Mouse (Mus musculus) urinary bladder, adult 18-20 months (tissue): ENCODE measurements at regions not wholly inside any gene's neighbourhood (a gene's known extent, or its start where the extent isn't known, plus 50 kb on each side); places are given as distances from the start of the nearest gene placed in this dataset.
A peak's percentile ranks its signal among the peaks of the same experiment; 100 is the strongest.
"Not testable (repeated sequence)": the region's sequence is repeated elsewhere in the genome, so short reads cannot be mapped to it uniquely, and the experiment has no call there.

Experiments used
- DNase-seq, 2 experiments: peaks; one replicate each; pipeline ENCODE4 v3.0.0; 2022; ENCODE audit warnings: low spot score in 2 of 2, mixed read lengths in 2 of 2

GRCm38 (mm10) chr2:78279382-78280056 lies 333.3 kb upstream of the Cwc22 start:
- peak in 1 of 2 experiments; percentile 8 for DNase-seq

DNA sequence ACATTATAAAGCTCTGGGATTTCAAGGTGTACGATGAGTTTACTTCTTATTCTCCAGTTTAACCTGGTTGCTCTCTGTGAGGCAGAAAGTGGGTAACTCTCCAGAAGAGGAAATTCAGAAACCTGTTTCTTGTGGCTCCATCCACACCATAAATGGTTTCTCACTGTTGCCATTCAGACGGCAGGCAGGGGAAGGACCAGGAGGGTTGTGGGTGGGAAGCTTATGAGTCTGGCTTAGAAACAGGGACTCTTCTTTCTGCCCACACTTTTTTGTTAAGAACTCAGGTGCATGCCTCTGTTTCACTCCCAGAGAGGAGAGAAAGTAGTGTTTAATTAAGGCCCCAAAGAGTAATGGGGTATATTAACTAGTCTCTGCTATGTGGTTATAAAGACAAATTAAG lies 332.5 kb upstream of the Cwc22 start:
- no peak for DNase-seq

DNA sequence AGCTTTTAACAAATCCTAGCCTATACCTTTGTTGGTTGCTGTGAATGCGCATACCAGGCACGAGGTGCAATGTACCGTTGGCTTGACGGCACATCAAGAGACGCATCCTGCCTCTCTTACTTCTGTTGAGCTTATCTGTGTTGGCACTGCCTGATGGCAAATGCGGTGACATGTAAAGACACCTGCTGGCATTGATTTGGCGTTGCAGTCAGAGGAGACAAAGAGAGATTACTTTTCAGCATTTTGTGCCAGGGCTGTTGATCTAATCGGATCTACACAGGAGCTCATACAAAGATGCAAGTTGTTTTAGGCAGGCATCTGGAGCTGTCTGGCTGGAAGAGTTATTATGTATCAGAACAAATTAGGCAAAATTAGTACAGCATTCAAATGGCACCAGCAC lies 331.5 kb upstream of the Cwc22 start:
- no peak for DNase-seq

DNA sequence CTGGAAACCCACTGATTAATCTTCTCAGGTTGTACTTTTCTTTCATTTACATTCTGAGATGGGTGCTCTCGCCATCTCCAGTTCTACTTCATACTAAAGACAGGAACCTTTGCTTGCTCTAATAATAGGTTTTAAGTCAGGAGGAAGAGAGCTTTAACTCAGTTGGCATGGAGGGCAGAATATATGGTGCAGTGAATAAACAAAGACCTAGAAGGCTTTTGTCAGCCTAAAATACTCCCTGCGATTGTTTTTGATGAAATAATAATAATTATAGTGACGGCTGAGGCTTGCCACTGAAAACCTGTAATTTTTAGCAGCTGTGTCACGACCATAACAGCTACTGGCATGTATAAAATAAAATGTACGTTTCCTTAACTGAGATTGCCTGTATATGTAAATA lies 327.9 kb upstream of the Cwc22 start:
- DNase-seq, result no peak

GRCm38 (mm10) chr2:78268705-78269104 lies 322.5 kb upstream of the Cwc22 start:
- DNase-seq, result no peak

- DNase-seq, result no peak
These were observed 321.6 kb upstream of the Cwc22 start for GRCm38 (mm10) chr2:78267527-78268375.

- no peak for DNase-seq
These were observed 307.5 kb upstream of the Cwc22 start for GRCm38 (mm10) chr2:78253601-78254097.

DNA sequence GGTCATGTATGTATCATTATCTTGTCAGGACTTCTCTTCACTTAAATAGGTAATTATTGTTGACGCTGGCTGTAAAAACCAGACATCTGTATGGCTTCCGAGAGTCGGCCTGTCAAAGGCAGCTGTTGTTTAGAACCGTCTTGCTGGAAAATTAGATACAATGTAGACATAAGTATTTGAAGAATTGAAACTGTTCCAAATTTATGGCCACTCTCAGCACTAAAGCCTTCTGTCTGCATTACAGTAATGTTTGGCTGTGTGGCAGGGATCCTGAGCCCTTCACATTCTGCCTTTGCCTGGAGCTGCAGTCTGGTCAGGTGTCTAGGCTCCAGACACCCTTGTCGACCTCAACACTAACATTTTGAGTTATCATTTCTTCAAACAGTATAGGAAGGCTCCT lies 300.2 kb upstream of the Cwc22 start:
- no peak for DNase-seq

DNA sequence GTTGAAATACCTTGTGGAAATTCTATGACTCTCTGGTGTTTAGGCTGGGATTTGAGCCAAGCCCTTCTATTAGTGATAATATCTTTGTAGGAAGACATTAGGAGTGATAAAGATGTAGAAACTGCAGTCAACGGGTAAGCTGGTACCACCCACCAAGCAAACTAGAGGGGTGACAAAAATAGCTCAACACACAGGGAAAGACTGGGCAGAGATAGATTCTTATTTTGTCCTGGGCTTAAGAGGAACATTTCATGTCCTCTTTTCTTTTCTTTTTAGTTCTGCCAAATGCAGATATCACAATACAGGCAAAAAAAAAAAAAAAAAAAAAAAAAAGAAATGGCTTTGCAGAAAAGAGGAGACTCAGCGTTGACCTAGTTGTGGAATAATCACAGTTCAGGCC lies 294.1 kb upstream of the Cwc22 start:
- no peak for DNase-seq

GRCm38 (mm10) chr2:78225383-78226100 lies 279.4 kb upstream of the Cwc22 start:
- DNase-seq, result not testable (repeated sequence)

DNA sequence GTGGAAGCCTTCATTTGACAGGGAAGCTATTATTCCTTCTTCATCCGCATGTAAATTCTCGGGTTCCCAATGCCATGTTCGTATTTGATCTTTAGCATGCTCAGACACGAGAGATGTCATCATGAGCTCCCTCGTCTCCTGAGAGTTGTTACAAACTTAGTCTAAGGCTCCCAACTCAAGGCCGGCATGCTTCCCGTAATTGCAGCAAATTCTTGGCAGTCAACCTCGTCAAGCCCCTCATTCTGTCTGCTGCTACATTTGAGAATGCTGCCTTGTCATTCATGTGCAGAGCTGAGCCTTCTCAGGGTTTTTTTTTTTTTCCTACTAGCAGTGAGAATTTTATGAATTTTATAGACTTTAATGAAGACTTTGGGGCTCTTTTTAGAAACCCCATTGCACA lies 268.3 kb upstream of the Cwc22 start:
- DNase-seq, result no peak

DNA sequence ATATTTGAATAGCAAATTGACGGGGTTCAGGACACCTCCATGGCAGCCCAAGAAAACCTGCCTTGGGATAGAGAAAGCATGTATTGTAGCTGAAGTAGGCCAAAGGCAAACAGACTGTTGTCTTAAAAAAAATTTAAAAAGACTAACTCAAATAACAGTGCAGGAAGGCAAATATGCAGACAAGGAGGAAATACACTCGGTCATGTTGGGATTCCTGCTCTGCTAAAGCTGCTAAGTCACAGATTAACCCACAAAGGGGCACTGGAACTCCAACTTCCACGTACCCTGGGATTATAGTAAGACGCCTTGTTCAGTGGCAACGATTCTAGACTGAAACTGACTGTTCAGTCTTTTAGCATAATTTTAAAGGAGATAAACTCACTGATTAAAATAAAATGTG lies 258.9 kb upstream of the Cwc22 start:
- DNase-seq, result no peak

- DNase-seq, result no peak
These were observed 249.8 kb upstream of the Cwc22 start for GRCm38 (mm10) chr2:78196006-78196405.

DNA sequence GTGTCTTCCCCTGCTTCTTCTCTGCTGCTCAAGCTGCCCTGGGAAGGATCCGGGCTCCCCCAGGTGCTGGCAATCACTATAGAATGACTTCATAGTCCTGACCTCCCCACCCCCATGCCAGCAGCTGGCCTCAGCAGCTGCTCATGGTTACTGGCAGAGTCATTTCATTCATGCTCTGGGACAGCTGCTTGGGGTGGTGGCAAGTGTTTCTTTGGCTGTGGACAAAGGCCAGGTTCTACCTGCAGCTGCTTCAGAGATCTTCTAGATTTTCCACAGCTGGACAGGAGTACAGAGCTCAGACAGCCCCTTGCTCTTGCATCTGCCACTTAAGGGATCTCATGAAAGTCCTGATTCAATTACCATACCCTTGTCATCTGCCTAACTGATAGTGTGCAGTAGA lies 243.4 kb upstream of the Cwc22 start:
- no peak for DNase-seq

- DNase-seq, result no peak
These were observed 238.8 kb upstream of the Cwc22 start for GRCm38 (mm10) chr2:78184950-78185349.

DNA sequence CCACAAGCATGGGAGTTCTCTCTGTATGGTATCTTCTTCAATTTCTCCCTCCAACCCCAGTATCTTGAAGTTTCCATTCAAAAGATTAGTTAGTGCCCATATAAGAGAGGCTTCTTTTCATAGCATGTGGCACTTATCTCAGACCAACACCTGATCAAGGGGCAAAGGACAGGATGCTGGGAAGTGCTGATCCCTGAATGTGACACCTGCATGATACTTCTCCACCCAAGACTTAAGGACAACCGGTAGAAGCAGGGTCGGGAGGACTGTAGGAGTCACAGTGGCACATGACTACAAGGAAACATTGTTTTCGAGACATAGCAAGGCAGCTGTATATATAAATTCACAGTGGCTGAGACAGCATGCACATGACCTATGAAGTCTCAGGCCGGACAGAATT lies 227.6 kb upstream of the Cwc22 start:
- no peak for DNase-seq

- DNase-seq, result no peak
These were observed 226.6 kb upstream of the Cwc22 start for GRCm38 (mm10) chr2:78172819-78173218.

DNA sequence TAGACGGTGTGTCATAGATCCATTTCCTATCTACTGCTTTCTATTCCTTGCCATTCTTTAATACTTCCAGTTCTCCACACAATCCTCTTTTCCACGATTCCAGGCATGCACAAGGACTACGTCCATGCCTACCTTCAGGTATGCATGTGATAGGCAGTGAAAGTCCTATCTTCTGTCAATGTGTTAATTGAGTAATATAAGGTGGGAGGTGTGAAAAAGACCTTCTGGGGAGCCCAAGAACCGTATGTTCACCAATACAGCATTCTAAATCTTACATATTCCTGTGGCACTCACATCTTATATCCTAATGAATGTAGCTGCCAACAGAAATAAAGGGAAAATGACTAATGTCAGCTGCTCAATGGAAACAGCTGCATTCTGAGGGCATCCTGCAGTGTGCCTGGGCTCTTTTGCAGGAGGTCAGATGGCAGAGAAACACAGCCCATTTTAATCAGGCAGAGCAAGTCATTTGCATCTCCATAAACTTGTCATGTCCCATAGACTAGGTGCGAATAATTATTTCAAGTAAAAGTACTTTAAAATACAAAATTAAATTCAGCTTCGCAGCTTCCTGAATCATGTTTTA lies 224.1 kb upstream of the Cwc22 start:
- DNase-seq, result no peak

DNA sequence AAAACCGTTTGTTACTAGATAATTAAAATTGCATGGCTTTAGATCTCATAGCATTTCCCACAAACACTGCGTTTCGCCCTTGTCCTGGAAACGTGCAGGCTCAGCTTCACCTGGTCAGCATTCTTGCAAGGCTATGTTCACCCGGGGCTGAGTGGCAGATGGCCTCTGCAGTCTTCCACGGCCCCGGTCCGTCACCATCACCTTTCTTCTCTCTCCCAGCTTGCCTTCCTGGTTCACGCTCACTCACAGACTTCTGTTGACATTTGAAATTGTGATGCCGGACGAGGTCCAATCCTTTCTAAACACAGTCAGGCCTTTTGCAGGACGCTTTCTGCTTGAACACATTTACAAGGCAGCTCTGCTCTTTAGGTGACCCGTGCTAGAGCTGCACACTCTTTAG lies 219.3 kb upstream of the Cwc22 start:
- DNase-seq, result no peak

GRCm38 (mm10) chr2:78159877-78160485 lies 213.8 kb upstream of the Cwc22 start:
- no peak for DNase-seq

DNA sequence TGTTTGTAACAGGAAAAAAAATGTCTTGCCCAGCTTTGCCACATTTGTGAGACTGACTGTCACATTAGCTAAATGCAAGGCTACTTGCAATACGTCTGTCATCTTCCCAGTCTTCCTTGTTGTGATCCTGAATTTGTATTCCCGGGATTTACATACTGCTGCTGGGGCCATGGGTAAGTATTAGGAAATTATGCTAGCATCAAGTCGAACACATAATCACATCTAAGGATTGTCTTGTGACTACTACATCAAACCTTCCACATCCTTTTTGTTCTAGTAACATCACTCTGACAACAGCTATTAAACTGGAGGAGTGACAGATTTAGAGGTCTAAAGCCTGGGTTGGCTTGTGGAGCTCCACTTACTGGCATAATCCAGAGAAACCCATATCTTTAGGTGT lies 164.2 kb upstream of the Cwc22 start:
- no peak for DNase-seq

- DNase-seq, result no peak
These were observed 149.4 kb upstream of the Cwc22 start for GRCm38 (mm10) chr2:78095536-78095935.
